Mouse (Mus musculus): ENCODE measurements around the gene Cdr2.
A peak's percentile ranks its signal among the peaks of the same experiment; 100 is the strongest.
"Not testable (repeated sequence)": the region's sequence is repeated elsewhere in the genome, so short reads cannot be mapped to it uniquely, and the experiment has no call there.

The Cdr2 gene

GRCm38 (mm10) chr7:120982200-120982841 lies at the start of gene Cdr2, which contains the start of gene Mfsd13b:
Cdr2 (minus strand) TSS chr7:120982312.
Mfsd13b (plus strand) TSS chr7:120982509.
- peak; percentile 94 for DNase-seq

DNA sequence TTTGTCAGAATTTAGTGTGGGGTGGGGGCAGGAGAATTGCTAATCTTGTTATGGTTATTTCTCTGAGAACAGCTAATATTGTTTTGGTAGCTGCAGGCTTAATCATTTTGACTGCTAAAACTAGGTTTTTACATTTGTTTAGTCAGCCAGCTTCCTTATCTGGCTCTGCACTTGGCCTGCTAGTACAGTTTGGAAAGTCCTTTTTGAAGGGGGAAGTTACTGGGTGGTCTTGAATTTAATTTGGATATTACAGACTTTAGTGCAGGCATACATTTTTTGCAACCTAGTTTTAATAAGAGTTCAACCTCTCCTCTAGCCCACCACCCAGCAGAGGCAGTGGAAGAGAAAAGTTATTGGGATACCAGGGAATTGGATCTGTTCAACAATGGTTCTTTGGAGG lies 47.8 kb upstream of the Cdr2 start:
- not testable (repeated sequence) for DNase-seq

- no peak for DNase-seq
These were observed 44.2 kb upstream of the Cdr2 start for GRCm38 (mm10) chr7:121026300-121026699.

DNA sequence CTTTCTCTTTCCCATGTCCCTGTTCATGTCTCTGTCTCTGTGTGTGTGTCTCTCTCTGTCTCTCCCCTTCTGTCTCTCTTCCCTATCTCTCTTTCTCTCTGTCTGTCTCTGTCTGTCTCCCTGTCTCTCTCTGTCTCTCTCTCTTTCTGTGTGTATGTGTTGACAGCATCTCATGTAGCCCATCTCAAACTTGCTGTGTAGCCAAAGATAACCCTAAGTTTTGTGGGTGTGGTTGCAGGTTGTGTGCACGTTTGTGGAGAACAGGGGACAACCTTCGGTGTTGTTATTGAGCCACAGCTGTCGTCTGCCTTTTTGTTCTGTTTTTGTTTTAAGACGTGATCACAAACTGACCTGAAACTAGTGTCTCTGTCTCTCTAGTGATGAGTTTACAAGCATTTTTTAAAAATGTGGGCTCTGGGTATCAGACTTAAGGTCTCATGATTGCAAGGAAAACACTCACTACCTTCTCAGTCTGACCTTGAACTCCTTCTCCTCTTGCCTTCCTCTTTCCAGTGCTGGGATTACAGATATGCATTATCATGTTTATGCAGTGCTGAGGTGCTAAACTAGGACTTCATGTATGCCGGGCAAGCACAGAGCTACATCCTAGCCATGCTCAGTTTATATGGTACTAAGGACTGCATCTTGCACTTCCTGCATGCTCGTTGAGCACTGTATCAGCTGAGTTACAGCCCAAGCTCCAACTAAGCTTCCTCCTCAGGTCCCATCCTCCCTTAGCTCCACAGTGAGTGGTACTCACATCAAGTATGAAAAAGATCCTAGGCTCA lies 43.3 kb upstream of the Cdr2 start:
- DNase-seq, result no peak

DNA sequence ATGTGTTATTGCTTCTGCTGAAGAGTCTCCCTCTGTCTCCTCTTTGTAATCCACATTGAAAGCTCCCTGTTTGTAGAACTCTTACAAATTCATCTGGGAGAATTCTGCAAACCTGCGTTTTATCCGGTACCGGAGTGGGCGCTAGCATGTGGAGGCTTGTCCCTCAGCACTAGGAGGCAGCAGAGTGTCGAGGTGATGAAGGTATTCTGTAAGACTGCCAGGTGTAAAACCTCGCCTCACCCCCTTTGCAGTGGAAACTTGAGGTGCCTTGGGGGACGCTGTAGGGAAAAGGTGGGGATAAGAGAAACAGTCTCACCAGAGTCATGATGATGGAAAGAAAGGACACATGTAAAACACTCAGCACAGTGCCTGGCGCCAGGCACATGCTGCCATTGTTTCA lies 38.2 kb upstream of the Cdr2 start:
- DNase-seq, result no peak

GRCm38 (mm10) chr7:121018778-121019177 lies 36.7 kb upstream of the Cdr2 start:
- no peak for DNase-seq

- no peak for DNase-seq
These were observed 32.4 kb upstream of the Cdr2 start for GRCm38 (mm10) chr7:121014486-121014885.

- DNase-seq, result no peak
These were observed 29.9 kb upstream of the Cdr2 start for GRCm38 (mm10) chr7:121011794-121012689.

GRCm38 (mm10) chr7:121003793-121004418 lies 21.8 kb upstream of the Cdr2 start:
- no peak for DNase-seq

DNA sequence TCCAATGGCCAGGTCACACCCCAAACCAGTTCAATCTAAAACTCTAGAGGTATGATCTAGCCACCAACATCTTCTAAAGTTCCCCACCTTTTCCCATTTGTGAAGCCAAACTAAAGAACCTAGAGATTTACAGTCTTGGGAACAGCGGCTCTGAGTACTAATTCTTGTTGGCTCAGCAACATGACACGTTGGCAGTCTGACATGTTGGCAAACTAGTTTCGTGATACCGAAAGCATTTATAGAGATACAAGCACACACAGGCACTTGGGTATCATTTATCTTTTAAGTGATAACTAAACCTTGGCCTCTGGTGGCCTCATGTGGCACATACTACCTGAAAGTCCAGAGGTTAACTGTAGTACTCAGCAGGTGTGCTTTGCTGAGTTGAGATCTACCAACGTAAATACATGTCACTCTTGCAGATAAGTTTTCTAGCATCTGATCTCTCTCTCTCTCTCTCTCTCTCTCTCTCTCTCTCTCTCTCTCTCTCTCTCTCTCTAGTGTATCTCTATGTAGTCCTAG lies 20.4 kb upstream of the Cdr2 start:
- no peak for DNase-seq

DNA sequence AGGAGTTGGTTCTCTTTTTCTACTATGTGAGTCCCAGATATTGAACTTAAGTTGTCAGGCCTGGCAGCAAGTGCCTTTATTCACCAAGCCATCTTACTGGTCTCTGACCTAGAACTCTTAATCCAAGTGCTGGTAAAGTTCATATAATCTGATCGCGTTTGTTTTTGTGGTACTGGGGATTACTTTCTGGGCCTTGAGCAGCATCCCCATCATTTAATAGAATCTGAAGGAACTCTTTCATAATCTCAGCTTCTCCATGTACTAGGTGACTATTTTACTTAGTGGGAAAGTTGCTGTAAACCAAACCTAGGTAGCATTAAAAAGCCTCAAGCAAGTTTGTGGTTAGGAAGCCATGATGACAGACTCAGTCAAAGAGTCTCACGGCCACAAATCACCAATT lies 19.8 kb upstream of the Cdr2 start:
- DNase-seq, result no peak

GRCm38 (mm10) chr7:121000065-121000822 lies 18.1 kb upstream of the Cdr2 start:
- no peak for DNase-seq

GRCm38 (mm10) chr7:120999021-120999530 lies 17.0 kb upstream of the Cdr2 start:
- no peak for DNase-seq

DNA sequence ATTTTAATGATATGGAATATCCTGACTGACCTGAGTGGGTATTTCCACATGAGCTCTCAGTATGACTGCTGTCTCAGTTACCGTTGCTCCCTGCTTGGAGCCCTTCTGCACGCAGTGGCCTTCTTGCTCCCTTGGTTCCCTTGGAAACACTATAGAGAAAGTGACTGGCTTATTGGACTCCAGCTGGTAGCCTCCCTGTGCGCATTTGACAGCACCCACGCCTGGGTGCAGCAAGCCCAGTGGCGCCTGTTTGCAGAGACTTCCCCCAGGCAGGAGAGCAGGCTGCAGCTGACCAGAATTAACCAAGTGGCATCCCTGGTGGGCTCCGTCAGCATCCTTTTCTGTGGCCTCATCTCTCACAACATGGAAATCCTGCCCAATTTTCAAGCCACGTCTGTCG lies 9.1 kb upstream of the Cdr2 start:
- no peak for DNase-seq

GRCm38 (mm10) chr7:120982968-120983367 lies 856 bp upstream of the Cdr2 start:
- peak; percentile 27 for DNase-seq

DNA sequence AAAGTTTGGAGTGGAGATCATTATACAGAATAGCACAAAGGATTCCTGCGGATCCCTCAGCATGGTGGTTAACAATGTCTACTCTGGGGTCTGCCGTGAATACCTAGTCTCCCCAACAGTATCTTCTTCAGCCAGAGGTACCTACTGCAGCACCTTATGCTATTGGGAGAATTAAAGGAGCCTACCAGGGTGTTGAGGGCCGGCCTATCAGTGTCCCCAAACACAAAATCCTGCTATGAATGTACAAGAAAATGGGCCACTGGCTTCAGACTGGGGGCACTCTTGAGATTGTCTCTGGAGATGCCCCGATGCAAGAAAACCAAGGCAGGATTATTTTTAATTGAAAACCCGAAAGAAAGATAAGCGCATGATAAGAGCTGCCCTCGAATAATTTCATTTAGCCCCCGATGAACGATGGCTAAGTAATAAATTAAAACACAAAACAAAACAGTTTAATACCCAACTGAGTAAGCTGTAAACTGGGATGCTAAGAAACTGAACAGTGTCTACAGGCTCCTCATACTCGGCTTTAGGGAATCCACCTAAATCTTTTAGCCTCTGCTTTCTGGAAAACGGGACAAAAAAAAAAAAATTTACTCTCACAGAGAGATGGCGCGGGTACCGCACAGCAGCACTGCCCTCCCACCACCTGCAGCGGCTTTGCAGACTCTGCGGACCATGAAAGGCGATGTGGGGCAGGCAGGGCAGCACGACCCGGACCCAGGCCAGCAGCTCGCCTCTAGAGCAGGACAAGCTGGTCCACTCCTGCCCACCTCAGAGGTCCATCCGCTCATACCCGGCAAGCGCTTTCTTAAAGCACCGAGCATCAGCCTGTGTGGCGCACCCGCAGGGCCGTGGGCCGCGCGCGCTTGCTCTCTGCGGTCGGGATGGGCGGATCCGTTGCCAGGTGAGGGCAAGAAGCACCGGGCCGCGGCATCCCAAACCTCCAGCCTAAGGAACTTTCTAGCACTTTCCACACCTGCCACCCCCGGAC lies 884 bp downstream of the Cdr2 start:
- peak; percentile 84 for DNase-seq

DNA sequence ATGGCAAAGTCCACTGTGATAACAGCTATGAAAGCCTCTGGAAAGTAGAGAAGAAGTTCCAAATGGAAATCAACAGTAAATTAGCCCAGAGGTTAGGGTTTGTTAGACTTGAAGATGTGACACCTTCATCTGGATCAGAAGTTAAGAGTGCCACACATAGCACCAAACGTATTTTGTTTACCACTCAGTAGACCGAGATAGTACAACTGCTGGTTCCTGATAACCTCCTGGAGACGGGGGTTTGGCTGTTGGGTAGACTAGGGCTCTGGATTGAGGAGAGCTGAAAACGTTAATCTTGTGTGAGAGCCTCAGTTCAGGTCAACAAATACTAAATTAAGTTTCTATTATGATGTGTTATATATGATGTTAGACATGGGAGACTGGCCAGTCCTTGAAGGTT lies 2.1 kb downstream of the Cdr2 start:
- peak; percentile 81 for DNase-seq

DNA sequence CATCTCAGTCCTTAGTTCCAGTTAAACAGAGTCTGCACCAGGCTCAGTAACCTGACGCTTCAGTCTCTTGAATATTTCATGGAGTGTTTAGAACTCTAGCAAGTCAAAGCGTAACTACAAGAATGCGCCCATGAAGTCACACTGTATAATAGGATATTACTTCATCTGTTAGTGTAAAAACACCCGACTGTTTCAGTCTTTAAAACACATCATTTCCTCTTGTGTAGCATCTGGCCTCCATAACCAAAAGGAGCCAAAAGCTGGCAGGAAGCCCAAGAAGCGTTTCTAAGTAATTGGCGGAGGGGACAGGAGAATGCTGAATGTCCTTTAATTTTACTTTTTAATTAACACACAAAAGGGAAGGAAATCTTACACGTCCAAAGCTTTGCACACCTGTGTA lies 5.0 kb downstream of the Cdr2 start:
- no peak for DNase-seq

DNA sequence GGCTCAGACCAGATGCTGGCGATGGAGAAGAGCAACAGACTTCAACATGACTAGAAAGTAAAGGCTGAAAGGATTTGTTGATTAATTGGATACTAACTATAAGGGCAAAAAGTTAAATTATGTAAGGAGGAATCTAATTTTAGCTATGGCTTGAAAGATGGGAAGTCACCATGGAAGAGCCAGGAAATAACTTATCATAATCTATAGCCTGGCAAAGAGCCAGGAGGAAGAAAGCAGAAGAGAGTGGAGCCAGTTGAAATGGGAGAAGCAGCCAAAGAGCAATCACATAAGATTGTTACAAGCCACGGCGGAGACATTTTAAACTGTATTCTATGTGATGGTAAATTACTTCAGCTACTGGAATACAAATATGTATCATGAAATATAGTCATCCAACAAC lies 8.1 kb downstream of the Cdr2 start:
- DNase-seq, result no peak

DNA sequence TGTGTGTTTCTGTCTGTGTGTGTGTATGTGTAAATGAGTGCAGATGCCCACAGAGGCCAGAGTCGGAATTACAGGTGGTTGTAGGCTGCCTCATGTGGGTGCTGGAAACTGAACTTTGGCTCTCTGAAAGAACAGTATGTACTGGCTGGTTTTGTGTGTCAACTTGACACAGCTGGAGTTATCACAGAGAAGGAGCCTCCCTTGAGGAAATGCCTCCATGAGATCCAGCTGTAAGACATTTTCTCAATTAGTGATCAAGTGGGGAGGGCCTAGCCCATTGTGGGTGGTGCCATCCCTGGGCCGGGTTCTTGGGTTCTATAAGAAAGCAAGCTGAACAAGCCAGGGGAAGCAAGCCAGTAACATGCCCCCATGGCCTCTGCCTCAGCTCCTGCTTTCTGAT lies 9.6 kb downstream of the Cdr2 start:
- DNase-seq, result not testable (repeated sequence)

All from liver (tissue).